Mouse (Mus musculus) gastrocnemius, postnatal 36 days (tissue): ENCODE data around the gene Akna. TPM values are rescaled to one million over a fixed set of nuclear protein-coding genes. Genes with fewer than 3 reads are reported as not detected.

Source experiments
- DNase-seq, 2 experiments: peaks; one replicate each; pipeline ENCODE4 v3.0.0; 2022
- intact Hi-C: fragments of 180-260 bp; cut with DNase I; formaldehyde crosslinking; loops from one replicate; pipeline ENCODE4 v1.15.1; 2025
- long read RNA-seq, 2 experiments: library from polyadenylated mRNA; stranded (forward); transcript quantifications; one replicate each; pipeline ENCODE4 v2.0.0; 2021
- total RNA-seq, 2 experiments: library from RNA; stranded (reverse); gene quantifications; 2 replicates each; pipeline ENCODE4 v1.2.3; 2021

Akna gene
- total RNA-seq: 1 to 10 TPM; 1.4 to 1.5 TPM
- long read RNA-seq, experiment 1, partial matches to known transcripts: 0 of 1 reads
- long read RNA-seq, experiment 1, other reads (novel, unspliced or antisense): 1 of 1 reads
- long read RNA-seq, experiment 2, partial matches to known transcripts: 0 of 1 reads
- long read RNA-seq, experiment 2, other reads (novel, unspliced or antisense): 1 of 1 reads

GRCm38 (mm10) chr4:63403040-63403959 lies at the start of gene Akna:
Gene Akna, minus strand, starts transcription at chr4:63403354.
- DNase-seq: peak; percentile 88 to 91

GRCm38 (mm10) chr4:63452555-63452954 lies 49.4 kb upstream of the Akna start:
- DNase-seq: no peak
- intact Hi-C loops: no loop called here

More at GRCm38 (mm10) chr4:63403040-63403959, at the start of gene Akna:
- intact Hi-C loops: no loop called here

GRCm38 (mm10) chr4:63450551-63450950 lies 47.4 kb upstream of the Akna start:
- intact Hi-C loops: no loop called here
- DNase-seq: no peak

- intact Hi-C loops: no loop called here
- DNase-seq: no peak
Observed at GRCm38 (mm10) chr4:63444362-63445066, 41.4 kb upstream of the Akna start.

- intact Hi-C loops: no loop called here
- DNase-seq: no peak
Observed at GRCm38 (mm10) chr4:63443101-63443500, 39.9 kb upstream of the Akna start.

- intact Hi-C loops: no loop called here
- DNase-seq: no peak
Observed at GRCm38 (mm10) chr4:63441616-63442015, 38.5 kb upstream of the Akna start.

- intact Hi-C loops: no loop called here
- DNase-seq: no peak
Observed at GRCm38 (mm10) chr4:63440262-63440661, 37.1 kb upstream of the Akna start.

GRCm38 (mm10) chr4:63437968-63438367 lies 34.8 kb upstream of the Akna start:
- DNase-seq: no peak
- intact Hi-C loops: no loop called here

GRCm38 (mm10) chr4:63437119-63437815 lies 34.1 kb upstream of the Akna start:
- intact Hi-C loops: no loop called here

GRCm38 (mm10) chr4:63435402-63435801 lies 32.2 kb upstream of the Akna start:
- DNase-seq: no peak
- intact Hi-C loops: no loop called here

More at GRCm38 (mm10) chr4:63437119-63437815, 34.1 kb upstream of the Akna start:
- DNase-seq: no peak

GRCm38 (mm10) chr4:63431098-63431497 lies 27.9 kb upstream of the Akna start:
- DNase-seq: no peak
- intact Hi-C loops: no loop called here

- no peak for DNase-seq
- intact Hi-C loops: no loop called here
Observed at GRCm38 (mm10) chr4:63430357-63430756, 27.2 kb upstream of the Akna start.

- DNase-seq: no peak
- intact Hi-C loops: no loop called here
Observed at GRCm38 (mm10) chr4:63426308-63426707, 23.2 kb upstream of the Akna start.

- intact Hi-C loops: no loop called here
- no peak for DNase-seq
Observed at GRCm38 (mm10) chr4:63423811-63424210, 20.7 kb upstream of the Akna start.

GRCm38 (mm10) chr4:63423231-63423630 lies 20.1 kb upstream of the Akna start:
- DNase-seq: no peak
- intact Hi-C loops: no loop called here

- intact Hi-C loops: no loop called here
- DNase-seq: no peak
Observed at GRCm38 (mm10) chr4:63420143-63420920, 17.2 kb upstream of the Akna start.

- DNase-seq: no peak
- intact Hi-C loops: loop anchor here (5.0 to 10.0 kb wide), 6 partner anchors 59 to 627 kb away; partner anchors contain the start of genes Tmem268 and Tnc
Observed at GRCm38 (mm10) chr4:63418270-63418669, 15.1 kb upstream of the Akna start.

- peak in 1 of 2 experiments; percentile 71 for DNase-seq
- intact Hi-C loops: loop anchor here (2.0 to 10.0 kb wide), 7 partner anchors 60 to 627 kb away; partner anchors contain the start of genes Tmem268 and Tnc
Observed at GRCm38 (mm10) chr4:63417318-63417957, 14.3 kb upstream of the Akna start.

GRCm38 (mm10) chr4:63414951-63415350 lies 11.8 kb upstream of the Akna start:
- DNase-seq: no peak
- intact Hi-C loops: loop anchor here (5.0 to 10.0 kb wide), 6 partner anchors 62 to 630 kb away; partner anchors contain the start of genes Tmem268 and Tnc
